Mouse (Mus musculus): ENCODE results near the gene Scand1. TPM values are rescaled to one million over a fixed set of nuclear protein-coding genes. Genes with fewer than 3 reads are reported as not detected.

Gene Scand1
- total RNA-seq, 1 experiment from 2014 or later, result 55.2 TPM

DNA sequence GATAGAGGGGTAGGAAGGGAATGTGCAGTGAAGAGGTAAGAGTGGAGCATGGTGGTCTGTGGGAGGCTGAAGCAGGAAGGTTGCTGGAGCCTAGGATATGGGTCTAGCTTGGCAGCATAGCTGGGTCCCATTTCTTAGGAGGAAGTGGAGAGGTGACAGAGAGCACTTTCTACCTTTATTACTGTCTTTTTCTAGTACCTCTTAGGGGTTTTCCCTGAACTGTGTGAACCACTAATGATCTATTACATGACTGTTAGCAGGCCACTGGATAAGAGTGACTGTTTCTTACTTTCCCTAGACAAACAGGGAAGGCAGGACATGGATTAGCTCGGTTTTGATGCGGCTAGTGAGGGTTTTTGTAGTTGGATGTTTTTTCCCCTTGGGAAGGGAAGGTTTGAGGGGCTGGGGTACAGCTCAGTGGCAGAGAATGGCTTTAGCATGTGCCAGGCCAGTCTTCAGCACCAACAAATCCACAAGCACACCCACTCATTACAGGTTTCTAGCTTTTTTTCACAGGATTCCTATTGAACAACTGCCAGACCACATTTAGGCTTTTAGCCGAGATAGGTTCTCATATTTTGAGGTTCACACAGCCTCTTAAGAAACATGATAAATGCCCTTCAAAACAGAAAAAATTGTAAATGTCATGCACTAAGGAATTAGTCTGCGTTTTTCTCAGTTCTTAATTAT is 49.2 kb downstream of the Scand1 start:
- ATAC-seq (ENCODE audit: extremely low read depth, insufficient number of reproducible peaks, low FRiP score, poor library complexity, severe bottlenecking), result no peak

Other genes with a start within 250 kb of the Scand1 start
- gene Spag4, start 247.5 kb downstream of the Scand1 start, total RNA-seq (2017), result 0.37 and 1.4 TPM in 2 replicates
- 111 and 113 TPM in 2 replicates for gene Cpne1, start 200.7 kb downstream of the Scand1 start, total RNA-seq (2017)
- gene Rbm12, start 200.7 kb downstream of the Scand1 start, total RNA-seq (2017), result 22.5 and 29.3 TPM in 2 replicates
- gene Gm28036, start 185.6 kb downstream of the Scand1 start, total RNA-seq (2017), result 34.1 and 36.1 TPM in 2 replicates
- 5.5 and 13.5 TPM in 2 replicates for gene Romo1, start 168.7 kb downstream of the Scand1 start, total RNA-seq (2017)
- gene Nfs1, start 168.5 kb downstream of the Scand1 start, total RNA-seq (2017), result 22.2 and 26.5 TPM in 2 replicates
- gene Rbm39, start 132.5 kb downstream of the Scand1 start, total RNA-seq (2017), result 1,446 and 1,484 TPM in 2 replicates
- gene Phf20, start 116.2 kb downstream of the Scand1 start, total RNA-seq (2017), result 42.7 and 80.4 TPM in 2 replicates
- 18.7 and 37.0 TPM in 2 replicates for gene Cnbd2, start 405 bp downstream of the Scand1 start, total RNA-seq (2017)
- gene Epb41l1, start 108.2 kb upstream of the Scand1 start, total RNA-seq (2017), result 0.25 and 0.70 TPM in 2 replicates
- 10.5 and 11.2 TPM in 2 replicates for gene Aar2, start 234.9 kb upstream of the Scand1 start, total RNA-seq (2017)